Mouse (Mus musculus) layer of hippocampus, postnatal 25 days (tissue): ENCODE results near the gene Espnl. TPM values are rescaled to one million over a fixed set of nuclear protein-coding genes. Genes with fewer than 3 reads are reported as not detected.

Source experiments
- DNase-seq, 2 experiments: peaks; one replicate each; pipeline ENCODE4 v3.0.0; 2022; ENCODE audit warnings: mixed read lengths in 2 of 2, low spot score in 1 of 2; ENCODE audit errors: extremely low spot score in 1 of 2
- total RNA-seq, 2 experiments: library from RNA; stranded (reverse); gene quantifications; 2 replicates each; pipeline ENCODE4 v1.2.3; 2021

The Espnl gene
- total RNA-seq, 2 experiments from 2014 or later = not detected

DNA sequence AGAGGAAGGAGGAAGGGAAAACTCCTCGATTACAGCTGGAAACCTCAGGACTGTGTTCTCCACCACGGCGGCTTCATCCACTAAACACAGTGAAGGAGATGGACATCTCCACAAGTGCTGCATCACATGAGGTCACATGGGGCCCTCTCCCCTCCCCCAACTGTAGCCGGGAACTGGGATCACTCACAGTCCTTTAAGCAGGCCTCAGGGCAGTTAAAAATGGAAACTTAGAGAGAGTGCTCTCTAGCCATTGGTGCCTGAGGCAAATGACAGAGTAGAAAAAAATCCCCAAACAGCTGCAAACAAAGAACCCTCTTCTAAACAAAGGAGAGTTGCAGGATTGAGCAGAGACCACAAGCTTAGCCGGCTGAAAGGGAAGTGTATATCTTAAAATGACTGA lies 8.6 kb upstream of the Espnl start:
- no peak for DNase-seq

DNA sequence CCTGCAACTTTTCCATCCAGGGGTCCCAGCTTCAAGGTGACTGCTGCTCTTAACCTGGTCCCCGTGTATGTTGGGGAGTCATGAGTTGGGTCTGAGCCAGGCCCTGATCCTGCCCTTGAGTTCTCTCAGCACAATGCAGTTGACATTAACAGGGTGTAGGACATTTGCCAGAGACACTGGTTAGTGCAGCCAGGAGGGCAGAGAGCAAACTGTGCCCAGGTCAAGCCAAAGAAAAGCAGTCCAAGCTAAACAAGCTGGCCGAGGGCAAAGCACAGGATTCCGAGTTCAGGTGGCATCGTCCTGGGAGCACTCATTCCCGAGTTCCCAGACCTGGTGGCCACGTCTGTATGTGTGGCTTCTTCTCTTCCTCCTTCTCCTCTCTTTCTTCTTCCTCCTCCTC lies 4.2 kb upstream of the Espnl start:
- DNase-seq = no peak

- DNase-seq = no peak
These were observed 2.8 kb downstream of the Espnl start for GRCm38 (mm10) chr1:91324646-91325045.

DNA sequence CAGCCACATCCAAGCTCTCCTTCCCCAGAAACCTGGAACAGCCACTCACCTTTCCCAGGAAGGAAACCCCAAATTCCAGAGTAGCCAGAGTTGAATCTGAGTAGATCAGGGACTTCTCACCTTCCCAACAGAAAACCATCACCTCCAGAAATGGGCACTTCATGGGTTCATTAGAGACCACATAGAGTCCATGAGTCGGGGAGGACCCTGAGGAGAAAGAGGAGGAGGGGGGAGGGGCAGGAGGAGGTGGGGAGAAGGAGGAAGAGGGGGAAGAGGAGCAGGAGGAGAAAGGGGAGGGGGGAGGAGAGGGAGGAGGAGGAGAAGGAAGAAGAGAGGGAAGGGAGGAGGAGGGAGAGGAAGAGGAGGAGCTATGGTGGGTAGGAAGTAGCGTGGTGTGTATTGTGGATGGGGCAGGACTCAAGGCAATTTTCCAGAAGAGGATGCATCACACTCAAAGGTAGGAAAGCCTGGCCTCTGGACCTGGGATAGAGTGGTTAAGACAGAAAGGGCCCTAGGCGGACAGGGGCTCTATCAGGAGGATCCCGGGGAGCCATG lies 3.7 kb downstream of the Espnl start:
- DNase-seq = no peak

DNA sequence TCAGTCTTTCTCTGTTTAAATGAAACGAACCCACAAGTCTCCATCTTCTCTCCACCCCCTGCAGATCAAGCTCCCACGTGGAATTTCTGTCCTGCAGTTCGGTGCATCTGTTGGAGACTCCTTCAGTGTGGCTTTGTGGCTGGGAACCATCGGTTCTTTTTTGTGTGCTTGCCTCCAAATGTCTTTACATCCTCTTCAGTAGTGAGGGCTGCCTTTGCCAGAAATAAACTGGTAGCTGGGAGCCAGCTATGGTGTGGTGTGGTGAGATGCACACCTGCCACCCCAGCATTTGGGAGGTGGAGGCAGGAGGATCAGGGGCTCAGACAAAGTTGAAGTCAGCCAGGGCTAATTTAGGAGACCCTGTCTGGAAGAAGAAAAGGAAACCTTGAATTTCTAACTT lies 10.2 kb downstream of the Espnl start:
- DNase-seq = no peak

- DNase-seq = no peak
These were observed 11.7 kb downstream of the Espnl start for GRCm38 (mm10) chr1:91333582-91333981.

DNA sequence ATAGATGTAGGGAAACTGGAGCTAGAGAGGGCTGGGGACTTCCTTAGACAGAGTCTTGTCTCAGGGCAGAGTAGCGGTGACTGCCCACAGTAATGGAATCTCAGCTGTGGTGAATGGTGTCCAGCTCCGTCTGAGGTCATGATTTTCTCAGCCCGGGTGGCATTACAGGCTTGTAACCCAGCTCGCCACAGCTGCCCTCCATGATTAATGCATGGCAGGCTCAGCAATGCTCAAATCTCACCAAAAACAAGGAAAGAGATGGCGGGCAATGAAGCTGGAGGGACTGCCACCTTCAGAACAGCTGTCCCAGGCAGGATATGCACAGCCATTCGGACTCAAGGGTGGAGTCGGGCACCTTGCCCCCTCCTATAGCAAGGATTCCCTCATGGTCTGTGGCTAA lies 15.5 kb downstream of the Espnl start:
- no peak for DNase-seq

GRCm38 (mm10) chr1:91344001-91344400 lies 22.1 kb downstream of the Espnl start:
- DNase-seq = peak in 1 of 2 experiments; percentile 19

- no peak for DNase-seq
These were observed 23.2 kb downstream of the Espnl start for GRCm38 (mm10) chr1:91344921-91345685.

DNA sequence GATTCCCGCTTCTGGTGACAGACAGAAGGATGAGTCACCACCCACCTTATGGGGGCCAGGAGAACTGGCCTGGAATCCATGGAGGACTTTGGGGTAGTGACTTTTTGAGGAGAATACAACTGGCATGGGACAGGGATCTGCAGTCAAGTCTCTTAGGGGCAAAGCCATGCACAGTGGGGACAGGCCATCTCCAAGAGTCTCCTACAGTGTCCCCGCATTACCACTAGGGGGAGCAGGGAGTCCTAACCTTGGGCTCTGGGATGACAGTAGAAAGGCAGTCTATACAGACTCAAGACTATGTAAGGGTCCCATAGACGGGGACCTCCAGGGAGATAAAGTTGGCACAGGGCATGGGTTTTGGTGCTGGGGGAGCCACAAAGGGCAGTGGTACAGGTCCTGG lies 25.0 kb downstream of the Espnl start:
- DNase-seq = peak; percentile 35 to 51

DNA sequence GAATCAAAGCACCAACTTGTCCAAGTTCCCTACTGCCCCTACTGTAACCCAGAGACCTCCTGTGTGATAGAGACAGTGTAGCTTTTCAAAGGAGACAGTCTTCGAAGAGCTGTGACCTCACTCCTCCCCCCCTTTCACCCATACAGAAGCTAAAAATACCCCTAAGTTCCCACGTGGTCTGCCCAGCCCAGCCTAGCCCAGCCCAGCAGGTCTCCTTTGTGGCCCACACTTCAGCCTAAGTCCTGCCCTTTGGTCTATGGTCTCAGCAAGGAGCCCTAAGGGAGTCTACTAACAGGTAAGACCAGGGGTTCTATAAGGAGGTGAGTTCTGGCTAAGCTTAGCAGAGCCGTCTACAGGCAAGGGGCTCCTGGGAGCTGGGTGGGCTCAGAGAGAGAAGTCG lies 29.0 kb downstream of the Espnl start, which contains the start of gene Klhl30:
Gene Klhl30 (plus strand): TSS at position 176 of the 400 bp plus-strand sequence.
- no peak for DNase-seq

DNA sequence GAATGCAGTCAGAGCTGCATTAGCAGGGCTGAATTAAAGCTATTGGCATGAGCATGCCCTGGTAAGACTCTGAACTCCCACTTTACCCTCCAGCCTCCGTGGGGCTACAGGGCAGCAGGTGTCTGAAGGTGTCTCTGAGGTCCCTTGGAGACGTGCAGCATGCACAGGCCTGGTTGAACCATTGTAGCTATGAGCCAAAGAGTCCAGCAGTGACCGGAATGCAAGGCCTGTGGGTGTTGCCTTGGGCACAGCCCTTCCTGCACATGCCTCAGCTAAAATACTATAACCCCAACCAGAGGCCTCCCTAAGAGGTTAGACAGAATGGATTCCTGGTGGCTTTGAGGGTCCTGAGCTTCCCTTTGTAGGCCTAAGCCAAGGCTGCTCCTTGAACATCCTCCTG lies 29.4 kb downstream of the Espnl start:
- no peak for DNase-seq

DNA sequence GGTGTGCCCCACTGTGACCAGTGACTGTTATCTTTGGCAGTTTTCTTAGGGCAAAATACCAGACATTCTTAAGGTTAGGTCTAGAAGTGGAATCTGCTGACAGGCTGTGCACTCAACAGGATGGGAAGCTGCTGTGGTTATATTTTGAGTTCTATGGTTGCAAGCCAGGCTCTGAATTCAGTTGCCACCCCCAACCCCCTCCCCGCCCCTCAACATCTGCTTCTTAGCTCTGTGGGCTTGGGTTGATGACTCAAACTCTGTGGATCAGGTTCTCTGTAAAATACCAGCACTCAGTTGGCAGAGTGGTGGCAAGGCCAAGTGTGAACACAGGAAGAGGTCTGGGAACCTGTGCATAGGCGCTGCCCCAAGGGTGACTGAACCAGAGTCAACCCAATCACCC lies 30.4 kb downstream of the Espnl start:
- no peak for DNase-seq

- DNase-seq = no peak
These were observed 34.2 kb downstream of the Espnl start for GRCm38 (mm10) chr1:91356105-91356504.

DNA sequence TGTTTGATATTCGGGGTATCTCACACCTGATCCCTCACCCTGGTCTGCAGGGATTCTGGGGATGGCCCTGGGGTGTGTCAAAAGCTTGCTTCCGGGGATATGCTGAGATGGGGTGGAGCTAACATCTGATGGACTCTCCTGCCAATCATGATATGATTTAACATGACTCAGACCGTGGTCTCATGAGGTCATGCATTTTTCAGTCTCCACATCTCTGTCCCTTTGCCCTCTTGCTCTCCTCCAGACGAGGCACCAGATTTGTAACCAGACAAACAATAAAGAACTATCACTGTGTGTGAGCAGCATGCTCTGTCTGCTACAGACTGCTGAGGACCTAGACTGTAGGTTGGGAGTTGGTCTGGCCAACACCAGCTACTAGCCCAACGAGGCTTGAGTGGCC lies 40.2 kb downstream of the Espnl start:
- DNase-seq = no peak

DNA sequence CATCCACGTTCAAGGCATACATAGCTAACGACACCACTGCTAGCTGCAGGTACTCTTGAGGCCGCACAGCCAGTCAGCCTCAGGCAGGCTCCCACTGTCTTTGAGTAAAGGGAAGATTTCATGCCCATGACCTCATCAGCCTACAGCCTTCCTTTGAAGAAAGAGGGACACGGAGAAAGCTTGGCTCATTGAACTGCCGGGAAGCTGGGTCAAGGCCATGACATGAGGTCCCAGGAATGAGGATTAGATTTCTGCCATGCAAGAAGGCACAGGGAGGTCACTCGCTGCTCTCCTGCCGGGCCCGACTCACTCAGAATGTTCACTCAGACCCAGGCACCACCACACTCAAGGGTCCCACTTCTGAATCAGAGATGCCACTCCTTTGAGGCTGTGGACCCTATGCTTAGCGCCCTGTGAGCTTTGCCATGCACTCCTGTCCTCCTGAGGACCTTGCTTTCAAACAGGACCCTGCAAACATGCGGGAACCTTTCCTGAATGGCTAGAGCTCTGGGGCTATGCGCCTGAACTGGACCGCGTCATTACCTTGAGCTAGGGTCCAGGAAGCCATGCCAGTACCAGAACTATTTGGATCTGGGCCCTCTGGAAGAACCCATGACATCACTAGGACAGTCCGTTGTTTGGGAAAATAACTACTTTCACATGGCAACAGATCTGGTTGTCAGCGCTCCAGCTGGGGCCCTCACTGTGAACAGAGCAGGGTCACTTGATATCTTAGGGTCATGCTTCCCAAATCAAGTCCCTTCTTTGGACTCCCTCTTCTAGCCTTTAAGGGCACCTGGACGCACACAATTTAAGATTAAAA lies 43.2 kb downstream of the Espnl start:
- no peak for DNase-seq

GRCm38 (mm10) chr1:91365816-91366214 lies 43.9 kb downstream of the Espnl start:
- DNase-seq = no peak

- DNase-seq = peak; percentile 32 to 47
These were observed 44.6 kb downstream of the Espnl start, which contains the start of gene Erfe for GRCm38 (mm10) chr1:91366215-91367108. Gene Erfe, plus strand, starts transcription at chr1:91366430.

DNA sequence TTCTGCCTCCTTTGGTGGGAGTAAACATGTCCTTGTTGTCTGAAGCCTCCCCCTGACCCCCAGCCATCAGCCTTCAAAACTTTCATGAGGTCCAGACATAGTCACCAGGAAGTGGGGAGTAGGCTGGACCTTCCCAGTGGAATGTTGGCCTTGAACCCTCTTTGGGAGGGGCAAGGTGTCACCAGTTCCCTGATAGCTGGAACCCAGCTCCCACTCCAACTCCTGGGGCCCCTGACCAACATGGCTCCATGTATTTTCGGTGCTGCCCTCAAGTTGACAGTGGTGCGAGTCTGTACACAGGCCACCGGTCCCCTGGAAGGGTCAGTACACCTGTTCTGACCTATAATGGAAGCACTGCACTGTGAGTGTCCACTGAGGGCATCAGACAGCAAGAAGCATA lies 45.4 kb downstream of the Espnl start:
- DNase-seq = no peak

GRCm38 (mm10) chr1:91369408-91369807 lies 47.5 kb downstream of the Espnl start:
- no peak for DNase-seq
